Mouse (Mus musculus): ENCODE results near the gene Tm2d3.

Gene Tm2d3

GRCm38 (mm10) chr7:65690869-65691268 is at the start of gene Tm2d3:
TSS of gene Tm2d3 (plus strand) at chr7:65691169.
- no peak for DNase-seq (ENCODE audit: low read depth, low spot score)

- DNase-seq (ENCODE audit: low read depth, low spot score): peak; percentile 21
Observed at GRCm38 (mm10) chr7:65642371-65643304, 48.3 kb upstream of the Tm2d3 start.

DNA sequence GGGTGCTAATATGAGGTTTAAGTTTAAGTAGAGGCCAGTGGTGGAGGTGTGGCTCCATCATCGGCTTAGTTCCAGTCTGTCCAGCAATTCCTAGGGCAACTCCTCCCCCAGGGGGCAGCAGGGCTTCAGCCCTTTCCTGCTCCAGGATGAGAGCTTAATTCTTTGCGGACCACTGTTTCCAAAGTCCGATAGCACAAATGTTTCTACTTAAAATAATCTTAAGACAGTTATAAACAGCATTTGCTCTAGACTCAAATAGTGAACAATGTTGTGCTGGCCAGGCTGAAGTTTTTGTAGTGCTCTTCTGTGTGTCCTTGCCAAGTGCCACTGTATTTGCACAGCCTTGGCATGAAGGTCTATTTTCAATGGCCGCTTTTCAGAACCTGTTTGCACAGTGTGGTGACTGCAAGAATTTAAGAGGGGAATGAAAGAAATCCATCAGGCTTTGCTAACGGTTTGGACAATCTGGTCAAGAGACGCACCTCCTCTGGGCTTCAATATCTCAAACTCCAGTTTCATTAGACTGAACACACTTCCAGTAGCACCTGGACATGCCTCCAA is 47.0 kb upstream of the Tm2d3 start:
- DNase-seq (ENCODE audit: low read depth, low spot score): no peak

DNA sequence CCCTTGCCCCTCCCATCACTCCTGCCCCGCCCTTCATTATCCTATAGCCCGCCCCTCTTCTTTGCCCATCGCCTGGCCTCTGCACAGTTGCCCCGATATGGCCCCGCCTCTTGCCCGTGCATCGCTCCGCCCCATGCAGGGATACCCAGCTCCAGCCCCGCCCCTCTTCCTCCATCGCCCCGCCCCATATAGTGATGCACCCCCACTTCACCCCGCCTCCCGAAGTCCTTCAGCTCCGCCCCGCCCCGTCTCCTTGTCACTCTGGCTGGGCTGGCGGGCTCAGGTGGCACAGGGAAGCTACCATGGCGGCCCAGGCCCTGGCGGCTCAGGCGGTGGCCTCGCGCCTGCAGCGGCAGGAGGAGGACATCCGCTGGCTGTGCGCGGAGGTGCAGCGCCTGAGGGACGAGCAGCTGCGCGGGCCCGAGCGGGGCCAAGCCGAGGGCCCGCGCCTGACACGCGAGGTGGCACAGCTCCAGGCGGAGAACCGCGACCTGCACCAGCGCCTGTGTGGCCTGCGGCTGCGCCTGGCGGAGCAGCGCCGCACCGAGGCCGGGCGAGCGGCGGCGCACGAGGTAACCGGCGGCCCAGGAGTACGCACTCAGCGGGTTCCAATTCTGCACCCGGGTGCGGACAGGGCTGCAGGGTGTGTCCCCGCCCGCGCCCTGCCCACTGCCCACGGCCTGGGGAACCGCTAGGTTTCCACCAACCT is 46.2 kb upstream of the Tm2d3 start, which contains the start of gene Tarsl2:
Tarsl2 (plus strand) TSS at position 256 of the 709 bp plus-strand sequence.
- peak; percentile 96 for DNase-seq (ENCODE audit: low read depth, low spot score)

- no peak for DNase-seq (ENCODE audit: low read depth, low spot score)
Observed at GRCm38 (mm10) chr7:65645996-65646395, 45.0 kb upstream of the Tm2d3 start.

GRCm38 (mm10) chr7:65650662-65651061 is 40.3 kb upstream of the Tm2d3 start:
- DNase-seq (ENCODE audit: low read depth, low spot score): no peak

GRCm38 (mm10) chr7:65657490-65658120 is 33.4 kb upstream of the Tm2d3 start:
- DNase-seq (ENCODE audit: low read depth, low spot score): no peak

GRCm38 (mm10) chr7:65663225-65663790 is 27.7 kb upstream of the Tm2d3 start:
- DNase-seq (ENCODE audit: low read depth, low spot score): no peak

GRCm38 (mm10) chr7:65663886-65664285 is 27.1 kb upstream of the Tm2d3 start:
- DNase-seq (ENCODE audit: low read depth, low spot score): no peak

GRCm38 (mm10) chr7:65667491-65667890 is 23.5 kb upstream of the Tm2d3 start:
- no peak for DNase-seq (ENCODE audit: low read depth, low spot score)

DNA sequence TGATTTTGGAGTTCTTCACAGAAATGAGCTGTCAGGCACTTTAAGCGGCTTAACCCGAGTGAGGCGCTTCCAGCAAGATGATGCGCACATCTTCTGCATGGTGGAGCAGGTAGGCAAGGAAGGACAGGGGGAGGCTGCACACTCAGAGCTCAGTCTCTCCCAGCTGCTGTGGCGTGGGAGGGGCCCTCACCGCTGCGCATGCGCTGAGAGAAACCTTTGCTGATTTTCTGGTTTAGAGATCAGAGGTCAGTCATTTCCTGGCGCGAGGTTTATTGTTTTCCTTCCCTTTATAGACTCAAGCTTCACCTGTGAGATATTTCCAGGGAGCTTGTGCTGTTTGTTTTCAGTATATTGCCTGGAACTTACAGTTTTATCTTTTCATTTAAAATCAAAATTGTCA is 12.9 kb upstream of the Tm2d3 start:
- DNase-seq (ENCODE audit: low read depth, low spot score): no peak

GRCm38 (mm10) chr7:65678900-65679595 is 11.9 kb upstream of the Tm2d3 start:
- no peak for DNase-seq (ENCODE audit: low read depth, low spot score)

- DNase-seq (ENCODE audit: low read depth, low spot score): no peak
Observed at GRCm38 (mm10) chr7:65681166-65681565, 9.8 kb upstream of the Tm2d3 start.

GRCm38 (mm10) chr7:65684256-65684835 is 6.6 kb upstream of the Tm2d3 start:
- no peak for DNase-seq (ENCODE audit: low read depth, low spot score)

DNA sequence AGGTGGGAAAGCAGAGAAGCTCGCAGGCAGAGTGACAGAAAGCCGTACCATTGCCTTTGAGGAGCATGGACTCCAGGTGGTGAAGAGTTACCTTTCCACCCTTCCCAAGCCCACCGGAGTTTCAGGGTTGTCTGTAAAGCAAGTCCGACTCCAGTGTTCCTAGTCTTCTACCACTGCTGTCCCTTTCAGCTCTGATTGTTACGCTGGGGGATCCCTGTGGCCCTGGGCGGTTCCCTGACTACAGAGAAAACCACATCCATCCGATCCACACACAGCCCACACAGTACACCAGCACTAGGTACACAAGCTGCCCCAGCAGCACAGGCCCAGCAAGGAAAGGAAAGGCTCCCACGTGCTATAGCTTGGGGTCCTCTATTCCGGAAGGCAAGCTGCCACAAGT is 4.3 kb upstream of the Tm2d3 start:
- DNase-seq (ENCODE audit: low read depth, low spot score): no peak

DNA sequence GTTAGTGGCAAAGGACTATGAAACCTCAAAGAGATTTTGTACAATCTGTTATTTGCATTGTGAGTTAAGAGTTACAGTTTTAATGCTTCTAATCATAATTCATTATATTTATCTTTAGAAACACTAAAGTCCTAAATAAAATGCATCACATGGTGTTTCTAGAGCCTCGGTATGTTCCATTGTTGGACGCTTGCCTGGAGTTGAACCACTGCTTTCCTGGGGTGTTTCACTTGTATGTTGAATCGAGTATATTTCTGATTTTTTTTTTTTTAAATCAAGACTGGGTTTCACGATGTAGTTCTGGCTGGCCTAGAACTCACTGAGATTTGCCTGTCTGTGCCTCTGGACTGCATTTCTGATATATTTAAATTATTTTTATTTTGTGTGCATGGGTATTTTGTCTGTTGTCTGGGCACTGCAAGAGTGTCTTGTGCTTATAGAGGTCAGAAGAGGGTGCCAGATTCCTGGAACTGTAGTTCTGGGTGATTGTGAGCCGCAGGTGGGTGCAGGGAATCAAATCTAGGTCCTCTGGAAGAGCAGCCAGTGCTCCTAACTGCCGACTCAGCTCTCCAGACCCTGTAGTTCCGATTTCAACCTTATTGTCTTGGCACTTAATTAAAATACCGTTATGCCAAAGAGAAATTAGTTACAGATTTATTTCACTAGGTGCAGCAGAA is 1.1 kb downstream of the Tm2d3 start:
- DNase-seq (ENCODE audit: low read depth, low spot score): no peak

DNA sequence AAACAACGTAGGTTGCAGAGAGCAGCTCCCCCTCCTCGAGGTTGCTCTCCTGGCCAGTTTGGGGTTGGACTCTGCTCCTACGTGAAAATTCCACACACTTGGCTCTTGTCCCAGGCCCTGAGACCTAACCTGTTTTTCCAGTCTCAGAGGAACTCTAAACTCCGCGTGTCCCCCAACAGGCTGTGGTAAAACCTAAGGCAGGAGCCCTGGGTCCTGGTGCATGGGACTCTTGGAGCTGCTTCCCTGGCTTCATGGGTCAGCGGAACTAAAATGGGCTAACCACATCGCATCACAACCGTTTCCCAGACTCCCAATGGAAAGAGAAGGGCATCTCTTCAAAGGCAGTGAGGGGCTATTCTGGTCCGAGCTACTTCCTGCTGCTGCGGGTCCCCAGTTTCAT is 1.9 kb downstream of the Tm2d3 start:
- no peak for DNase-seq (ENCODE audit: low read depth, low spot score)

- DNase-seq (ENCODE audit: low read depth, low spot score): peak; percentile 92
Observed at GRCm38 (mm10) chr7:65693301-65693821, 2.4 kb downstream of the Tm2d3 start.

- DNase-seq (ENCODE audit: low read depth, low spot score): peak; percentile 60
Observed at GRCm38 (mm10) chr7:65696450-65696849, 5.5 kb downstream of the Tm2d3 start.

GRCm38 (mm10) chr7:65702076-65702475 is 11.1 kb downstream of the Tm2d3 start:
- DNase-seq (ENCODE audit: low read depth, low spot score): no peak
